In genomic region chr16:24490751-24491485, GRCm38 (mm10) we compare ENCODE assay signal across 9 mouse cellular contexts.
DNase-seq lines count a peak whose midpoint lies in the region; ATAC-seq lines count a peak whose summit lies in the region.
"Had no signal": no experiment of that assay in that cellular context is flagged by ENCODE, and none has a peak within 500 bp of the region (broad histone marks: within the 10 kb centered on the region; RNA-seq: fewer than 3 reads in every experiment).

No protein-coding gene starts in this region.

- H3K4me3 ChIP-seq in neural tube, embryonic 11.5 days (ENCODE audit: low read depth, low read length), result no peak overlapping the region
- no peak overlapping the region for H3K4me3 ChIP-seq in forebrain, embryonic 16.5 days (replicated peaks; ENCODE audit: low read length)
- H3K4me3 ChIP-seq in hindbrain, embryonic 14.5 days (replicated peaks; ENCODE audit: low read length), result no peak overlapping the region
- no peak overlapping the region for H3K4me3 ChIP-seq in midbrain, embryonic 10.5 days

- intact Hi-C loops in left cerebral cortex, postnatal 10 days (cut with DNase I), result no loop called here

- no peak overlapping the region for H3K27ac ChIP-seq in neural tube, embryonic 11.5 days (ENCODE audit: low read depth, low read length)
- H3K27ac ChIP-seq in forebrain, embryonic 16.5 days (ENCODE audit: low read length), result peak overlapping the region; percentile 33
- no peak overlapping the region for H3K27ac ChIP-seq in hindbrain, embryonic 14.5 days
- H3K27ac ChIP-seq in midbrain, embryonic 10.5 days (replicated peaks), result no peak overlapping the region; the same call in 1 of the 2 replicates
- H3K27ac ChIP-seq: liver, embryonic 14.5 days had no signal

- ATAC-seq in neural tube, embryonic 11.5 days (ENCODE audit: insufficient read depth, low FRiP score, low TSS enrichment), result peak; percentile 49; the same call in 1 of the 2 replicates
- peak; percentile 49 for ATAC-seq in forebrain, embryonic 16.5 days
- ATAC-seq in hindbrain, embryonic 14.5 days (ENCODE audit: low FRiP score), result peak; percentile 72

- no peaks in the 10 kb centered on the region for H3K9me3 ChIP-seq in neural tube, embryonic 11.5 days (ENCODE audit: control insufficient read depth, low read length)
- no peaks in the 10 kb centered on the region for H3K9me3 ChIP-seq in forebrain, embryonic 16.5 days (ENCODE audit: control insufficient read depth, low read length)
- H3K9me3 ChIP-seq in hindbrain, embryonic 14.5 days (ENCODE audit: control insufficient read depth, low read length), result no peaks in the 10 kb centered on the region
- no peaks in the 10 kb centered on the region for H3K9me3 ChIP-seq in midbrain, embryonic 10.5 days (replicated peaks)

- H3K9ac ChIP-seq in neural tube, embryonic 11.5 days (ENCODE audit: low read length), result no peak overlapping the region
- H3K9ac ChIP-seq in forebrain, embryonic 16.5 days (replicated peaks; ENCODE audit: low read depth, low read length), result no peak overlapping the region
- no peak overlapping the region for H3K9ac ChIP-seq in hindbrain, embryonic 14.5 days
- H3K9ac ChIP-seq: liver, embryonic 14.5 days had no signal

- H3K4me1 ChIP-seq in neural tube, embryonic 11.5 days (ENCODE audit: control insufficient read depth, insufficient read depth, low read length), result peaks cover 8% of the 10 kb centered on the region; the same call in 1 of the 2 replicates
- peaks cover 30% of the 10 kb centered on the region for H3K4me1 ChIP-seq in forebrain, embryonic 16.5 days (replicated peaks; ENCODE audit: control insufficient read depth, insufficient read depth, low read length)
- peaks cover 22% of the 10 kb centered on the region for H3K4me1 ChIP-seq in hindbrain, embryonic 14.5 days (replicated peaks; ENCODE audit: control insufficient read depth, insufficient read depth, low read length)
- peaks cover 41% of the 10 kb centered on the region for H3K4me1 ChIP-seq in midbrain, embryonic 10.5 days

- H3K27me3 ChIP-seq in neural tube, embryonic 11.5 days (ENCODE audit: control insufficient read depth, insufficient read depth, low read length), result no peaks in the 10 kb centered on the region
- H3K27me3 ChIP-seq in forebrain, embryonic 16.5 days (replicated peaks; ENCODE audit: control insufficient read depth, insufficient read depth, low read length), result no peaks in the 10 kb centered on the region
- no peaks in the 10 kb centered on the region for H3K27me3 ChIP-seq in hindbrain, embryonic 14.5 days (ENCODE audit: control insufficient read depth, insufficient read depth, low read length)
- H3K27me3 ChIP-seq in midbrain, embryonic 10.5 days (ENCODE audit: low read depth, poor library complexity, severe bottlenecking), result no peaks in the 10 kb centered on the region

- no peak overlapping the region for H3K4me2 ChIP-seq in neural tube, embryonic 11.5 days (ENCODE audit: low read depth)
- H3K4me2 ChIP-seq in forebrain, embryonic 16.5 days (ENCODE audit: low read length), result no peak overlapping the region
- no peak overlapping the region for H3K4me2 ChIP-seq in hindbrain, embryonic 14.5 days (replicated peaks)

- WGBS in neural tube, embryonic 11.5 days, result 50% methylated on average over 18 of the region's 18 CpGs
- WGBS in forebrain, embryonic 16.5 days, result 29% methylated on average over 18 of the region's 18 CpGs
- 36% methylated on average over 18 of the region's 18 CpGs for WGBS in hindbrain, embryonic 14.5 days
- WGBS in midbrain, embryonic 10.5 days, result 63% methylated on average over 18 of the region's 18 CpGs

- H3K36me3 ChIP-seq in neural tube, embryonic 11.5 days (ENCODE audit: control insufficient read depth, insufficient read depth, low read length), result no peaks in the 10 kb centered on the region
- no peaks in the 10 kb centered on the region for H3K36me3 ChIP-seq in forebrain, embryonic 16.5 days (ENCODE audit: control insufficient read depth, insufficient read depth)
- no peaks in the 10 kb centered on the region for H3K36me3 ChIP-seq in hindbrain, embryonic 14.5 days (replicated peaks; ENCODE audit: control insufficient read depth, insufficient read depth)
- H3K36me3 ChIP-seq in midbrain, embryonic 10.5 days, result no peaks in the 10 kb centered on the region

- DNase-seq in neural tube, embryonic 11.5 days (ENCODE audit: low spot score), result peak; percentile 35
- DNase-seq in neural tube, embryonic 10.5 days (ENCODE audit: extremely low spot score, low spot score), result no peak
- DNase-seq in hindbrain, embryonic 14.5 days (ENCODE audit: low spot score), result no peak
- DNase-seq in midbrain, embryonic 10.5 days (ENCODE audit: low spot score), result peak; percentile 38
- no peak for DNase-seq in left cerebral cortex, adult 8-10 months (ENCODE audit: low spot score in 2 of 2)
- no peak for DNase-seq in left cerebral cortex, postnatal 10 days (ENCODE audit: extremely low spot score in 1 of 2, low spot score in 2 of 2)
- DNase-seq in cerebellum, adult 8-10 months, result no peak

Comparison
In these comparisons a context has a peak if more than half of its experiments do, and no peak if none do; other contexts are left out.
1. DNase-seq: peak in neural tube, embryonic 11.5 days (single experiment) and midbrain, embryonic 10.5 days (single experiment); none in neural tube, embryonic 10.5 days (single experiment), hindbrain, embryonic 14.5 days (single experiment), left cerebral cortex, adult 8-10 months (0 of 2), left cerebral cortex, postnatal 10 days (0 of 2) and cerebellum, adult 8-10 months (single experiment).
2. Peak in every context shown above with its lines, with median percentiles within 50 percentile points of each other: ATAC-seq.